Mouse (Mus musculus): ENCODE data around the gene Tbc1d8b. TPM values are rescaled to one million over a fixed set of nuclear protein-coding genes. Genes with fewer than 3 reads are reported as not detected.

Gene Tbc1d8b
- total and polyA plus RNA-seq, 3 experiments: 1.8 to 2.3 (median 2.2) TPM

DNA sequence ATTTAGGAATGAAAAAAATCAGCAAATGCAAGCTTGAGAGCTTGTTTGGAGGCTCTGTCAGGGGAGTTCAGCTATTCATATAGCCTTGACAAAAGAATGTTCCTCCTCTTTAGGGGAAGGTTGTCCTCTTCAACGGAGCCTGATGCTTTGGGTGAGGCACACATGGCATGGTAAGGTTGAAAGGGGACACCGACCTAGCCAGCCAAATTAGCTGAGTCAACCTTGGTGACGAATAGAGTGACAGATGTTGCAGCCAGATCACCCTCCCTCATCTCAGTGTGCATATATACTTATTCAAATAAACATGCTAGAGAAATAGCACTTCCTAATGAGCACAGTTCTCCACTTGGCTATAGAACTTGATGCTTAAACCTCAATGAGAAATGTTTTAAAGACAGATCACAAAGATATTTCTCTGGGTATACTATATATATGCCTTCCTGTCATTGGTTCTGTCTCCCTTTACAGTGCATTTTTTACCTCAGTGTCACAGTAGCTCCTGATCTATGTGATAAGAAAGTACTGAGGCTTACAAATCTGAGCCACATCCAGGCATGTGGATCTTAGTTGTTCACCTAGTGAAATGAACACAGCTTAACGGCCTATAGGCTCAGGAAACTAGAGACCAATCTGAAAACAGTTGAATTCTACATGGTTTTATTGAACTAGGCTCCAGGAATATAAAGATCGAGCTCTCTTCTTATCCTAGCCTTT lies 30.3 kb upstream of the Tbc1d8b start:
- no peak overlapping the region for H3K27ac ChIP-seq (ENCODE audit: insufficient read depth, low read depth)
- no peaks in the 10 kb centered on the region for H3K4me1 ChIP-seq (ENCODE audit: control insufficient read depth in 1 of 2, insufficient read depth in 2 of 2)
- no peaks in the 10 kb centered on the region for H3K79me2 ChIP-seq (replicated peaks; ENCODE audit: control insufficient read depth, extremely low read depth, insufficient read depth, poor library complexity, severe bottlenecking)
- no peaks in the 10 kb centered on the region for H3K9me3 ChIP-seq (replicated peaks; ENCODE audit: low read length)
- H3K4me3 ChIP-seq (replicated peaks in 1 of 3; ENCODE audit: low read depth in 2 of 3, low read length in 2 of 3, poor library complexity in 1 of 3): no peak overlapping the region
- H3K4me2 ChIP-seq (ENCODE audit: insufficient read depth, low read depth, poor library complexity, severe bottlenecking): no peak overlapping the region
- no peaks in the 10 kb centered on the region for H3K36me3 ChIP-seq (replicated peaks in 1 of 2; ENCODE audit: control insufficient read depth in 1 of 2, insufficient read depth in 1 of 2, low read length in 1 of 2)
- no peak for DNase-seq (ENCODE audit: extremely low read depth)
- no peaks in the 10 kb centered on the region for H3K27me3 ChIP-seq (replicated peaks)
- H3K9ac ChIP-seq (ENCODE audit: insufficient read depth, low read depth): no peak overlapping the region
- dilution Hi-C loops (cut with MboI; ENCODE audit: extremely low pct_ligation_motif_present, extremely low pct_unique_long_range_greater_than_20kb, low sequenced_read_pairs): no loop called here
- in situ Hi-C loops (cut with MboI; ENCODE audit: low pct_ligation_motif_present, low pct_unique_long_range_greater_than_20kb, low sequenced_read_pairs): no loop called here
- TF ChIP-seq SMC3 (IDR thresholded peaks at IDR 0.05; ENCODE audit: low read depth, low read length) (no peak), SIN3A (IDR thresholded peaks at IDR 0.05; ENCODE audit: low read length) (no peak), KAT2A (IDR thresholded peaks at IDR 0.05; ENCODE audit: insufficient replicate concordance, low read length) (no peak), MYC (IDR thresholded peaks at IDR 0.05; ENCODE audit: low read depth, low read length) (no peak), ZC3H11A (IDR thresholded peaks at IDR 0.05; ENCODE audit: low read depth, low read length) (no peak), MAX (IDR thresholded peaks at IDR 0.05; ENCODE audit: low read length) (no peak), USF2 (conservative IDR thresholded peaks at IDR 0.05; ENCODE audit: low read depth, low read length) (no peak), TCF12 (IDR thresholded peaks at IDR 0.05; ENCODE audit: low read depth, low read length) (no peak), E2F4 (IDR thresholded peaks at IDR 0.05; ENCODE audit: insufficient replicate concordance, low read depth, low read length) (no peak), ZNF384 (IDR thresholded peaks at IDR 0.05; ENCODE audit: low read depth, low read length) (no peak)

DNA sequence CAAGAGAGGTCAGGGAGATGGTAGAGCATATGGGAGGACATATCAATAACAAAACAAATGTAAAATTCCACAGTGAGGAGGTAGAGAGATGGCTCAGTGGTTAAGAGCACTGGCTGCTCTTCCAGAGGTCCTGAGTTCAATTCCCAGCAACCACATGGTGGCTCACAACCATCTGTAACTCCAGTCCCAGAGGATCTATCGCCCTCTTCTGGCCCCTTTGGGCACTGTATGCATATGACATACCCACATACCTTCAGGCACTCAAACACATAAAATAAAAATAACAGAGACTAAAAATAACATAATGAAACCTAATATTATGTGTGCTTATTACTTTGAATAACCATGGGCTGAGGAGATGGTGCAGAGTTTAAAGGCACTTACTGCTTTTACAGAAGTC lies 22.7 kb upstream of the Tbc1d8b start:
- H3K9me3 ChIP-seq (replicated peaks; ENCODE audit: low read length): no peaks in the 10 kb centered on the region
- no peak overlapping the region for H3K4me3 ChIP-seq (replicated peaks in 1 of 3; ENCODE audit: low read depth in 2 of 3, low read length in 2 of 3, poor library complexity in 1 of 3)
- no peaks in the 10 kb centered on the region for H3K27me3 ChIP-seq (replicated peaks)
- no peaks in the 10 kb centered on the region for H3K79me2 ChIP-seq (replicated peaks; ENCODE audit: control insufficient read depth, extremely low read depth, insufficient read depth, poor library complexity, severe bottlenecking)
- no peak for DNase-seq (ENCODE audit: extremely low read depth)
- no peaks in the 10 kb centered on the region for H3K4me1 ChIP-seq (ENCODE audit: control insufficient read depth in 1 of 2, insufficient read depth in 2 of 2)
- no peak overlapping the region for H3K4me2 ChIP-seq (ENCODE audit: insufficient read depth, low read depth, poor library complexity, severe bottlenecking)
- in situ Hi-C loops (cut with MboI; ENCODE audit: low pct_ligation_motif_present, low pct_unique_long_range_greater_than_20kb, low sequenced_read_pairs) (no loop called here), dilution Hi-C loops (cut with MboI; ENCODE audit: extremely low pct_ligation_motif_present, extremely low pct_unique_long_range_greater_than_20kb, low sequenced_read_pairs) (no loop called here)
- no peak overlapping the region for H3K9ac ChIP-seq (ENCODE audit: insufficient read depth, low read depth)
- H3K27ac ChIP-seq (ENCODE audit: insufficient read depth, low read depth): no peak overlapping the region
- peak in 1 of 2 experiments; percentile 25; a peak in 2 of 4 replicates for TF ChIP-seq CTCF (conservative IDR thresholded peaks at IDR 0.05 in 1 of 2, IDR thresholded peaks at IDR 0.05 in 1 of 2; ENCODE audit: low read depth in 2 of 2, low read length in 2 of 2)
- no peak for TF ChIP-seq ELF1 (IDR thresholded peaks at IDR 0.05; ENCODE audit: low read depth, low read length)
- no peak for TF ChIP-seq GABPA (IDR thresholded peaks at IDR 0.05; ENCODE audit: insufficient replicate concordance, low read depth, low read length)
- TF ChIP-seq MAX (IDR thresholded peaks at IDR 0.05; ENCODE audit: low read length): no peak
- TF ChIP-seq ZC3H11A (IDR thresholded peaks at IDR 0.05; ENCODE audit: low read depth, low read length): no peak
- TF ChIP-seq TBP (conservative IDR thresholded peaks at IDR 0.05; ENCODE audit: low read depth, low read length): no peak
- TF ChIP-seq MAFK (IDR thresholded peaks at IDR 0.05; ENCODE audit: insufficient replicate concordance, low read length): no peak
- no peaks in the 10 kb centered on the region for H3K36me3 ChIP-seq (replicated peaks in 1 of 2; ENCODE audit: control insufficient read depth in 1 of 2, insufficient read depth in 1 of 2, low read length in 1 of 2)
